Mouse (Mus musculus) intestine, postnatal 0 days (tissue): ENCODE results near the gene Tsen2. TPM values are rescaled to one million over a fixed set of nuclear protein-coding genes. Genes with fewer than 3 reads are reported as not detected.
A peak's percentile ranks its signal among the peaks of the same experiment; 100 is the strongest.

Source experiments
- ATAC-seq: fragments of 200-750 bp; cut with Nextera tagmentation; 2 replicates; pipeline ENCODE4 v1.8.0; 2017; ENCODE audit warnings: mild to moderate bottlenecking, moderate TSS enrichment, moderate library complexity
- H3K27ac ChIP-seq: fragments of 300-500 bp; sonication (generic); 2 replicates; pipeline ENCODE4 v1.5.1; 2014; ENCODE audit warnings: mild to moderate bottlenecking, low read depth, low read length, moderate library complexity
- H3K27me3 ChIP-seq: fragments of 300-500 bp; sonication (generic); replicated peaks from 2 replicates; pipeline ENCODE4 v1.6.1; 2014; ENCODE audit warnings: low read length, mixed read lengths; ENCODE audit not compliant: control insufficient read depth, insufficient read depth
- H3K36me3 ChIP-seq: fragments of 300-500 bp; sonication (generic); 2 replicates; pipeline ENCODE4 v1.6.1; 2014; ENCODE audit warnings: mild to moderate bottlenecking, moderate library complexity; ENCODE audit not compliant: control insufficient read depth, insufficient read depth
- H3K4me1 ChIP-seq: fragments of 300-500 bp; sonication (generic); replicated peaks from 2 replicates; pipeline ENCODE4 v1.6.1; 2014; ENCODE audit warnings: antibody characterized with exemption, low read length, mixed read lengths; ENCODE audit not compliant: control insufficient read depth, insufficient read depth
- H3K4me2 ChIP-seq: fragments of 300-500 bp; sonication (generic); replicated peaks from 2 replicates; pipeline ENCODE4 v1.6.1; 2014; ENCODE audit warnings: low read depth, mild to moderate bottlenecking, moderate library complexity
- H3K4me3 ChIP-seq: fragments of 300-500 bp; sonication (generic); 2 replicates; pipeline ENCODE4 v1.5.1; 2014; ENCODE audit warnings: low read depth, low read length
- H3K9ac ChIP-seq: fragments of 300-500 bp; sonication (generic); 2 replicates; pipeline ENCODE4 v1.6.1; 2014; ENCODE audit warnings: mild to moderate bottlenecking, low read depth, low read length
- H3K9me3 ChIP-seq: fragments of 300-500 bp; sonication (generic); 2 replicates; pipeline ENCODE4 v1.6.1; 2016; ENCODE audit warnings: mixed run types; ENCODE audit not compliant: control insufficient read depth
- CTCF ChIP-seq: sonication (generic); IDR thresholded peaks from 2 replicates; pipeline ENCODE4 v1.5.1; 2016; ENCODE audit warnings: low read depth, mild to moderate bottlenecking, control low read depth, antibody characterized with exemption, moderate library complexity
- whole genome bisulfite sequencing: fragments of 180-500 bp; shearing (Covaris S2); extraction: QIAGEN DNeasy Blood & Tissue Kit; methylation state at CpG from one replicate; pipeline ENCODE4 v1.1.7; 2014; 5-methylcytosine and 5-hydroxymethylcytosine counted together
- polyA plus RNA-seq: library from polyadenylated mRNA; unstranded; fragments of >200 nt; fragmentation: Nextera tagmentation; extraction: Ambion mirVana; gene quantifications from 2 replicates; pipeline ENCODE4 v1.2.1, GENCODE M21; 2015

Gene Tsen2
- polyA plus RNA-seq, 1 experiment from 2014 or later: 6.3 TPM

- Histone ChIP-seq H3K27me3 (no peaks in the 10 kb centered on the region), H3K4me3 (no peak overlapping the region), H3K36me3 (no peaks in the 10 kb centered on the region), H3K9me3 (no peaks in the 10 kb centered on the region), H3K9ac (no peak overlapping the region), H3K4me2 (no peak overlapping the region), H3K4me1 (peaks cover 12% of the 10 kb centered on the region), H3K27ac (peak overlapping the region; percentile 85)
- WGBS: 59% methylated on average over 3 of the region's 3 CpGs
- no peak for TF ChIP-seq CTCF
- ATAC-seq: no peak
Observed at GRCm38 (mm10) chr6:115504160-115504558, 40.3 kb upstream of the Tsen2 start.

- H3K9me3 ChIP-seq: no peaks in the 10 kb centered on the region
- WGBS: 81% methylated on average over 5 of the region's 5 CpGs
- H3K9ac ChIP-seq: no peak overlapping the region
- H3K36me3 ChIP-seq: no peaks in the 10 kb centered on the region
- H3K4me2 ChIP-seq: no peak overlapping the region
- H3K4me1 ChIP-seq: peaks cover 12% of the 10 kb centered on the region
- no peak overlapping the region for H3K4me3 ChIP-seq
- ATAC-seq: no peak
- H3K27me3 ChIP-seq: no peaks in the 10 kb centered on the region
- H3K27ac ChIP-seq: no peak overlapping the region
- TF ChIP-seq CTCF: no peak
Observed at GRCm38 (mm10) chr6:115504915-115505314, 39.5 kb upstream of the Tsen2 start.

GRCm38 (mm10) chr6:115506425-115506824 is 38.0 kb upstream of the Tsen2 start:
- no peak for ATAC-seq

GRCm38 (mm10) chr6:115511447-115511846 is 33.0 kb upstream of the Tsen2 start:
- Histone ChIP-seq H3K36me3 (no peaks in the 10 kb centered on the region), H3K4me2 (no peak overlapping the region), H3K9me3 (no peaks in the 10 kb centered on the region), H3K4me3 (no peak overlapping the region), H3K4me1 (no peaks in the 10 kb centered on the region), H3K27me3 (no peaks in the 10 kb centered on the region), H3K27ac (no peak overlapping the region), H3K9ac (no peak overlapping the region)
- ATAC-seq: no peak
- WGBS: 96% methylated on average over 3 of the region's 3 CpGs
- TF ChIP-seq CTCF: no peak

More at GRCm38 (mm10) chr6:115506425-115506824, 38.0 kb upstream of the Tsen2 start:
- no peaks in the 10 kb centered on the region for H3K9me3 ChIP-seq
- no peak overlapping the region for H3K9ac ChIP-seq
- H3K4me2 ChIP-seq: no peak overlapping the region
- H3K36me3 ChIP-seq: no peaks in the 10 kb centered on the region
- TF ChIP-seq CTCF: no peak
- H3K27ac ChIP-seq: no peak overlapping the region
- no peak overlapping the region for H3K4me3 ChIP-seq
- H3K4me1 ChIP-seq: peaks cover 9% of the 10 kb centered on the region
- H3K27me3 ChIP-seq: no peaks in the 10 kb centered on the region
- 87% methylated on average over 1 of the region's 1 CpGs for WGBS

GRCm38 (mm10) chr6:115513207-115513606 is 31.3 kb upstream of the Tsen2 start:
- no peak for ATAC-seq
- Histone ChIP-seq H3K36me3 (no peaks in the 10 kb centered on the region), H3K27me3 (no peaks in the 10 kb centered on the region), H3K27ac (no peak overlapping the region), H3K9me3 (no peaks in the 10 kb centered on the region), H3K4me2 (no peak overlapping the region), H3K4me1 (no peaks in the 10 kb centered on the region), H3K4me3 (no peak overlapping the region), H3K9ac (no peak overlapping the region)
- no peak for TF ChIP-seq CTCF
- WGBS: 93% methylated on average over 4 of the region's 4 CpGs

GRCm38 (mm10) chr6:115517904-115518303 is 26.6 kb upstream of the Tsen2 start:
- H3K9ac ChIP-seq: no peak overlapping the region; the same call in 1 of the 2 replicates
- no peak overlapping the region for H3K27ac ChIP-seq
- TF ChIP-seq CTCF: no peak
- no peaks in the 10 kb centered on the region for H3K27me3 ChIP-seq
- 75% methylated on average over 4 of the region's 4 CpGs for WGBS
- no peak for ATAC-seq
- no peaks in the 10 kb centered on the region for H3K36me3 ChIP-seq
- H3K4me1 ChIP-seq: peaks cover 12% of the 10 kb centered on the region; the same call in 1 of the 2 replicates
- H3K4me3 ChIP-seq: no peak overlapping the region
- no peaks in the 10 kb centered on the region for H3K9me3 ChIP-seq
- no peak overlapping the region for H3K4me2 ChIP-seq

GRCm38 (mm10) chr6:115518352-115518751 is 26.1 kb upstream of the Tsen2 start:
- 84% methylated on average over 2 of the region's 2 CpGs for WGBS
- Histone ChIP-seq H3K4me1 (peaks cover 14% of the 10 kb centered on the region; the same call in 1 of the 2 replicates), H3K36me3 (no peaks in the 10 kb centered on the region), H3K4me2 (no peak overlapping the region), H3K9ac (no peak overlapping the region; the same call in 1 of the 2 replicates), H3K4me3 (no peak overlapping the region), H3K27me3 (no peaks in the 10 kb centered on the region), H3K9me3 (no peaks in the 10 kb centered on the region), H3K27ac (no peak overlapping the region)
- TF ChIP-seq CTCF: no peak
- ATAC-seq: no peak
